Mouse (Mus musculus) kidney, postnatal 25 days (tissue): Measurements from ENCODE around the gene Gm13030.
"Not testable (repeated sequence)": the region's sequence is repeated elsewhere in the genome, so short reads cannot be mapped to it uniquely, and the experiment has no call there.

Source experiments
- DNase-seq, 2 experiments: peaks; one replicate each; pipeline ENCODE4 v3.0.0; 2021; ENCODE audit warnings: mixed read lengths in 2 of 2

The Gm13030 gene

GRCm38 (mm10) chr4:138865092-138865491 is 8.7 kb downstream of the Gm13030 start:
- peak in 1 of 2 experiments; percentile 22 for DNase-seq

- peak; percentile 27 to 54 for DNase-seq
Measured at GRCm38 (mm10) chr4:138863344-138863998, 10.3 kb downstream of the Gm13030 start, which contains the start of gene Pla2g5. Pla2g5 (minus strand) TSS chr4:138863482.

- DNase-seq: peak; percentile 74 to 84
Measured at GRCm38 (mm10) chr4:138859728-138860127, 14.0 kb downstream of the Gm13030 start.

- DNase-seq: no peak
Measured at GRCm38 (mm10) chr4:138859245-138859644, 14.5 kb downstream of the Gm13030 start.

- no peak for DNase-seq
Measured at GRCm38 (mm10) chr4:138858446-138858845, 15.3 kb downstream of the Gm13030 start.

- DNase-seq: no peak
Measured at GRCm38 (mm10) chr4:138857576-138857975, 16.2 kb downstream of the Gm13030 start.

- DNase-seq: peak; percentile 74 to 79
Measured at GRCm38 (mm10) chr4:138856491-138856890, 17.3 kb downstream of the Gm13030 start.

GRCm38 (mm10) chr4:138855092-138855632 is 18.6 kb downstream of the Gm13030 start:
- no peak for DNase-seq

GRCm38 (mm10) chr4:138852961-138853360 is 20.8 kb downstream of the Gm13030 start:
- no peak for DNase-seq

- peak; percentile 58 to 72 for DNase-seq
Measured at GRCm38 (mm10) chr4:138851463-138851862, 22.3 kb downstream of the Gm13030 start.

- no peak for DNase-seq
Measured at GRCm38 (mm10) chr4:138841386-138841785, 32.4 kb downstream of the Gm13030 start.

- DNase-seq: no peak
Measured at GRCm38 (mm10) chr4:138840726-138841125, 33.0 kb downstream of the Gm13030 start.

- no peak for DNase-seq
Measured at GRCm38 (mm10) chr4:138839806-138840205, 34.0 kb downstream of the Gm13030 start.

GRCm38 (mm10) chr4:138827147-138827546 is 46.6 kb downstream of the Gm13030 start:
- DNase-seq: no peak

GRCm38 (mm10) chr4:138825751-138826567 is 47.8 kb downstream of the Gm13030 start:
- peak; percentile 36 to 57 for DNase-seq

GRCm38 (mm10) chr4:138824660-138825059 is 49.1 kb downstream of the Gm13030 start:
- DNase-seq: peak in 1 of 2 experiments; percentile 32

- not testable (repeated sequence) for DNase-seq
Measured at GRCm38 (mm10) chr4:138824161-138824560, 49.6 kb downstream of the Gm13030 start.

GRCm38 (mm10) chr4:138821036-138821435 is 52.7 kb downstream of the Gm13030 start:
- DNase-seq: no peak
